Mouse (Mus musculus) left cerebral cortex, adult 8-10 months (tissue): ENCODE data around the gene Diaph3. TPM values are rescaled to one million over a fixed set of nuclear protein-coding genes. Genes with fewer than 3 reads are reported as not detected.

Source experiments
- DNase-seq, 2 experiments: peaks; one replicate each; pipeline ENCODE4 v3.0.0; 2022; ENCODE audit warnings: low spot score in 2 of 2
- microRNA-seq, 2 experiments: library from miRNA; unstranded; fragments of <30 nt; microRNA quantifications; one replicate each; pipeline ENCODE4 v1.2.0; 2022
- total RNA-seq, 4 experiments: library from RNA; stranded (reverse); gene quantifications; 2 replicates each; pipeline ENCODE4 v1.2.4; 2022

Gene Diaph3
- total RNA-seq, 4 experiments from 2014 or later, result 2.0 to 3.5 (median 2.7) TPM

DNA sequence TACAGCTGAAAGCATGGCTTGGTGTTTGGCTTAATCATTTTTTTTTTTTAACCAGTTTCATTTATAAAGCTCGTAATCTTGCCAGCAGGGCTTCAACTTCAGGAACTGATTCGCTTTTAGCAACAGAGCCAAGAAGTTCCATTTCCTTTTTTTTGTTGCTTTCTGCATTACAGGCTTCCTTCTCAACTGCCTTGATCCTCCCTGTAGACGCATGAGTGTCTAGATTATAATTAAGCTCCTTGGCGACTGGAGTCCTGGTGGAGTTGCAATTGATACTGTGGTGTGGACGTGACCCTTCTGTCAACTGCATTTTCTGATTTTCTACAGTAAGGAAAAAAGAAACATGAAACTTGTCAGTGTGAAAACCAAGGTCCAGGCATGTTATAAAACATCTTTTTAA lies 484.8 kb downstream of the Diaph3 start:
- no peak for DNase-seq

DNA sequence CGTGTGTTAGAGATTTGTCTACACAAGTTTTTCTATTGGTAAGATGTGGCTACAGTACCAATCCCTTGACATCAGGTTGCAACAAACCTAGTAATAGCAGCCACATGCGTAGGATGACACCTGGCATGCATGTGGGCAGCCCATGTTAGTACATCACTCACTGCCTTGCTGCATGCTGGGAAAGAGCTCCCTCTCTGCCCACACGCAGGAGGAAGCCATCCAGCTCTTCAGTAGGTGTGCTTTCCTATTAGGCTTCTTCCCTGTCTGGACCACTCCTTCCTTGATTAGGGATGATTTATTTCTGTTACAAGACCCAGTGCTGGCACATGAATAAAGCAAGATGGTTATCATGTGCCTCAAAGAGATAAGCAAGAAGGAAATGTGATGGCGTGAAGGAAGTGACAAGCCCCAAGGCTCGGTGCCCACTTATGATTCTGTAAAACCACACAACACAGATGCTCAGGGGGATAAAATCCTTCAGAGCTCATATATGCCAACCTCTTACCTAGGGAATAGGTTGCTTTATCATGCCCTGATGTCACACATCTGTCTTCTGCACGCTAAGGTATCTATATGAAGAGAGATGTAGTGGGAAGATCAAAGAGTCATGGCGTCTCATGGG lies 494.4 kb downstream of the Diaph3 start:
- no peak for DNase-seq

DNA sequence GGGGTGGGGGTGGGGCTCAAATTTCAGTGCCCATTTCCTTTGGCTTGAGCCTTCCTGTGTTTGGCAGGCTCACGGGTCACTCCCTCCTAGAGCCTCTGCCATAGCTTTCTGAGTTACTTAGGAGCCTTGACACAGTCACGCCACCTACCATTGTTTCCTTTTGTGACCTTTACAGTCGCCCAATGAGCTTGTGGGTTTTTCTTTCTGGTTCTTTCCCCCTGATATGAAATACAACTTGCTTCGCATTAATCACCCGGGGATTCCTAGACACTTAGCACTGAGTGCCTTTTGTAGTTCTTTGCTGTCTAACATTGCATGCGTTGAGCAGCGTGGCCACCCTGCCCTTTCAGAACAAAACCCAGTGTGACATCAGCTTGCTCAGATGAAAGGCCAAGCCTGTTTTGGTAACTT lies 498.2 kb downstream of the Diaph3 start:
- no peak for DNase-seq

DNA sequence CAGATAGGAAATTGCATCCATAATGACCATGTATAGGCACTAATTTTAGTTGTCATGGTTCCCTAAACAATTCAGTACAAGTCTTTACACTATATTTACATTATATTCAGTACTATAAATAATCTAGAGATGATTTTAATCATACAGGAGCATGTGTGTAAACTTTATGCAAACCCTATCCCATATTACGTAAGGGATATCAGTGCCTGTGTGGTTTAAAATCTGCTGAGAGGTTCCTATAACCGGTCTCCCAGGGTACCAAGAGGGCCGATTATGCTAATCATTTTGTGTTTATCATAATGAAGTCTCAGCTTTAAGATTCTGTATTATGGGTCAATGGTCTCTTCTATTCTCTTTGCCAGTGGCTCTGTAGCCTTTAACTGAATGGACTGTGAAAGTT lies 499.2 kb downstream of the Diaph3 start:
- no peak for DNase-seq

DNA sequence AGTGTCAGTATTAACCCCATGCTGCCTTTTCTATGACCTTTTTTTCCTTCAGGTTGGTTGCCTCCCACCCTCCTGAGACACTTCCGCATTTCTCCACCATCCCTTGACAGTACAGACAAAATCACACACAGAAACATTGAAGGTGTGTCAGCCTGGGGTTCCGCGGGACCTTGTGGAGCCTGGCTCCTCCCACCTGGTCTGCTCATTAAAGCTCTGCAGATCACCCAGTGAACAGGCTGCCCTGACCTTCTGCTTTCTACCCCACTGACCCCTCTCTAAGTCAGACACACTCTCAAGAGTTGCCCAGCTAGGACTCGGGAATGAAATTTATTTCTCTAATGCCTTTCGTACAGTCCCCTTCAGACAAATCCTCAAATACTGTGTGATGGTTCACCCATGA lies 500.9 kb downstream of the Diaph3 start:
- DNase-seq, result no peak

DNA sequence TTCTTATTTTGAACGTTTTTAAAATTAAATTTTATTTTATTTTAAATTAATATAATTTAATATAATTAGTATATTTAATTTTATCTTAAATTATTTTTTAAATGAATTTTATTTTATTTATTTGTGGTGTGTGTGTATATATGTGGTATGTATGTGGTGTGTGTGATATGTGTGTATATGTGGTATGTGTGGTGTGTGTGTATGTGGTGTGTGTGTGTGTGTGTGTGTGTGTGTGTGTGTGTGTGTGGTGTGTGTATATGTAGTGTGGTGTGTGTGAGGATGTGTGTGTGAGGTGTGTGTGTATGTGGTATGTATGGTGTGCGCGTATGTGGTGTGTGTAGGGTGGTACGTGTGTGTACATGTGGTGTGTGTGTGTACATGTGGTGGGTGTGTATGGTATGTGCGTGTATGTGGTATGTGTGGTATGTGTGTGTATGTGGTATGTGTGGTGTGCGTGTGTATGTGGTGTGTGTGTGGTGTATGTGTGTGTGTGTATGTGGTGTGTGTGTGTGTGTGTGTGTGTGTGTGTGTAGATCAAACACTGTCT lies 505.4 kb downstream of the Diaph3 start:
- no peak for DNase-seq

DNA sequence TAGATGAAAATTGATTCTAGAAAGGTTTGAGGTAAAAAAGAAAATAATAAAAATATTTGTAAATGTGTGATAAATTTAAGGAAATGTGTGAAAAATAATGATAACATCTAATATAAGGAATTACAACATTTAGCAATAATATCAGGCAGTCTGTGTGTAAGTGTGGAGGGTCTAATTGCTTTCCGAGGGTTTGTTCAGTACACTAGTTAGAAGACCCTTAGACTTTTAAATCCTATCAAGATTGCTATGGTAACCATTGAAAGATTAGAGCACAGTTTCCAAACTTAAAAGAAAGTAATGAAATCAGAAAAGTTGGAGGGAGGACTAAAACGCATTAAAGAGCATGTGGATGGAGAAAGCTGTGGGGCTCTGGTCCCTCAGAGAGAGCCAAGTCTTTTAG lies 506.0 kb downstream of the Diaph3 start:
- DNase-seq, result no peak

DNA sequence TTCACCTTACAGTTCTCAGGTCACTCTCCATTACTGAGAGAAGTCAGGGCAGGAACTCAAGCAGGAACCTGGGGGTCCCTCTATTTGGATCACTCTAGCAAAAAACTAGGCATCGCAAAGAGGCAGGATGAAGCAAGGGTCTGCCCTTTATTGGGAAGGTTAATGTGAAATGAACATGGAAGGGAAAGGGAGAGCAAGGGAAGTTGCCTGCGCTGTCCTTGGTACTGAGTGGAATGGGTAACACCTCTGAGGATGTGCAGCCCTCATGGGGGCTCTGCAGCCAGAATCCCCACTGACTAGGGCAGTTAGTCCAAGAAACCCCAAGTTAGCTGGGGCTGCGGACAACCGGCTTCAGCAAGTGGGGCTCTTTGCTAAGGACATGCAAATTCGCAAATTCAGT lies 507.2 kb downstream of the Diaph3 start:
- DNase-seq, result no peak

DNA sequence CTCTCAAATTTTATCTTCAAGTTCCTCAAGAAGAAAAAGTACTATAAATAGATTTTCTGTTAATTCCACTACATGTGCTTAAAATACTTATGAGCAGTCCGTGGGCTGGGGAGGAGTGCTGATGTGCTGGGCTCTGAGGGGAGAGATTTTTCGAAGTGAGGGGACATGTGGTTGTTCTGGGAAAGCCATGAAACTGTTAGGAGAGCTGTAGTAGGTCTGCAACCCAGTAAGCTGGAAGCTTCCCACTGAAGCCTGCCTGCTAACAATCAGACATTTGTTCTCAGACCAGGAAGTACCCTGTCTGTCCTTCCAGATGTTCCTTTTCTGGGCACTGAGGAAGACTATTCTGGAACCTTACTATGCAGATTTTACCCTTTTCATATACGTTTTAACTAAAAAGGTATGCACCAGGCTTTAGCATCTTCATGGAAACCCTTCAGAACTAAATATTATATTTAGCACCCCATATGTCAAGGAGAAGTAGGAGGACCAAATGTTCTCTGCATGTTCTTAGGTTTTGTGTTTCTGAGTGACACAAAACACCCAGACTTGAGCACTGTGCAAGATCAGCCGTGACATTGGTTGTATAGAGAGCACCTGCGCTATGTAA lies 516.1 kb downstream of the Diaph3 start:
- DNase-seq, result peak; percentile 13 to 47

DNA sequence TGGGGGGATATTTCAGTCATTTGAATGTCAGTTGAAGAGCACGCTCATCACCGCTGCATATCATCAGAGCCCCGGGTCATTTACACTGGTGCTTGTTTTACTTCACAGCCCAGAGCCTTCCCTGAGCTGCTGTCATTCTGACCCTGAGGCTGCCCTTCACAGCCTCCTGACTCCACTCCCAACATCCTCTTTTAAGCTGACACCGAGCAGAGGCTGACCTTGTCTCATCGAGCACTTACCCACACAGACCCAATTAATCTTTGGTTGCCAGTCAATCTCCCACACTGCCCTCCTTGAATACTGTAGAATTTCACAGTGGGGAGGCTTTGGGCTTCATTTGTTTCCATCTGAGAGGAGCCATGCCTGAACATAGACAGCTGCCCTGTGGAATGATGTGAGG lies 521.4 kb downstream of the Diaph3 start:
- no peak for DNase-seq

Small RNA genes lying within 50 kb of the gene (microRNA-seq; reads per million reads assigned to microRNA genes)
- gene Gm23438, result 0 reads per million in 2 experiments
